Mouse (Mus musculus) T-helper 2 cell (primary cell): ENCODE data around the gene Mst1r.

ENCODE experiments used
- in situ Hi-C: fragments of 300-600 bp; cut with MboI, MseI; formaldehyde crosslinking; loops from one replicate; pipeline ENCODE4 v1.15.1; 2025; ENCODE audit warnings: high pct_unique_total_duplicates

Mst1r gene

GRCm38 (mm10) chr9:107950460-107951355, 44.0 kb downstream of the Mst1r start:
- in situ Hi-C loops, result no loop called here

- in situ Hi-C loops, result no loop called here
Observed at GRCm38 (mm10) chr9:107955613-107956289, 49.1 kb downstream of the Mst1r start.

- in situ Hi-C loops, result no loop called here
Observed at GRCm38 (mm10) chr9:107957141-107957540, 50.5 kb downstream of the Mst1r start.

DNA sequence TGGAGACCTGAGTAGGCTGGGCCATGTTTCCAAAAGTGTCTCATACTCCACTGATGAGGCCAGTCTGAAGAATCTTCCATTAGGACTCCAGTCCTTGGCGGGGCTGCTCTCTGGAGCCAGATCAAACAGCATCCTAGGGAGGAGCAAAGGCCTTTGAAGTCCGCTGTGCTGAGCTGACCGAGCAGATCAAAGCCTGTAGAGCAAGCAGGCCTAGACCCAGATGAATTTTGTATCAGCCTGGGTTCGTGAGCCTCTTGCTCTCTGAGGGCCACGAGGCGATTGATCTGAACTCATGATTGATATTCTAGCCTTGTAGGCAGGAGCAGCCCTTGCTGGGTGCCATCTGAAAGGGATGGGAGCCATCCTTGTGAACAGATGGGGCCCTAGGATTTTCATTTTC, 53.2 kb downstream of the Mst1r start:
- in situ Hi-C loops, result no loop called here

DNA sequence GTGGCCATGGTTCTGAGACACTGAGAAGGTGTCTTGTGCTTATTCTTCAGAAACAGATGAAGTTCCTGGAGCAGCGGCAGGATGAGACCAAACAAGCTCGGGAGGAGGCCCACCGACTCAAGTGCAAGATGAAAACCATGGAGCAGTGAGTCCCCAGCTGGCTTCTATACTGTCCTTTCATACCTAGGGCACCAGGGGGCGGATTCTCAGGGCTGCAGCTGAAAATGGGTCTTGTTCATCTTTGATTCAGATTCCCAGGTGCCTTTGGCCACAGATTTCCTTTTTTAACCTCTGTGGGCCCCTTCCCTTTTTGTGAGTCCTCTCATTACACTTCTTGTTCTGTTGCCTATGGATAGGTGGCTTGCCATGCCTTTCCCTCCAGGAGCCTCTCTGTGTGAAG, 54.3 kb downstream of the Mst1r start:
- in situ Hi-C loops, result no loop called here

DNA sequence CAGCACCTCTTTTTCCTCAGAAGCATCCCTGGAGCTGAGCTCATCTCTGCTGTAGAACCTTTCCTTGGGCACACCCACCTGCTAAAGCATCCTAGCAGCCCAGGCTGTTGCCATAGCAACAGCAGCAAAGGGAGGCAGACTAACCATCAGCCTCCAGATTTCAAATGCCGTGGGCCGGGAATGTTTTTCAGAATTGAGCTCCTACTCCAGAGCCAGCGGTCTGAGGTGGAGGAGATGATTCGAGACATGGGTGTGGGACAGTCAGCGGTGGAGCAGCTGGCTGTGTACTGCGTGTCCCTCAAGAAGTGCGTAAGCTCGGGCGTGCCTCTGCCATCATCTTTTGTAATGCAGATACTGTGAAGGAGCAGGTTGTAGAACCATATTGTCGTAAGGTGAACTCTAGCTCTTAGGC, 54.7 kb downstream of the Mst1r start:
- in situ Hi-C loops, result no loop called here

DNA sequence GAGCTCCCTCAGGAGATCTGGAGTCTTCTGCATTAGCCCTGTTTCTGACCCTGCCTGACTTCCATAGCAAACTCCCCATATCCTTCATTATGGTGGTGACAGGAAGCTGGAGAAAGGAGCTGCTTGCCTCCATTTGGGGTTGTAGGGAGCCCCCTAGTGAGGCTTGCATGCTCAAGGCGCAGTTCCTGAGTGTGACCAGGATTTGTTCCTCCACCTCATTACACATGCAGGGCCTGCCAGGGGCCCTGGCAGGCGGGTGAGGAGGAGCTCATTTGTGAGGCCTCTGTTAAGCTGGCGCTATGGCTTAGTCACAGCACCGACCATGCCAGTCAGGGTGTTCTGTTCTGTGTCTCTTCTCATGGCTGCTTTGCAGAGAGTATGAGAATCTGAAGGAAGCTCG, 55.2 kb downstream of the Mst1r start:
- in situ Hi-C loops, result no loop called here

DNA sequence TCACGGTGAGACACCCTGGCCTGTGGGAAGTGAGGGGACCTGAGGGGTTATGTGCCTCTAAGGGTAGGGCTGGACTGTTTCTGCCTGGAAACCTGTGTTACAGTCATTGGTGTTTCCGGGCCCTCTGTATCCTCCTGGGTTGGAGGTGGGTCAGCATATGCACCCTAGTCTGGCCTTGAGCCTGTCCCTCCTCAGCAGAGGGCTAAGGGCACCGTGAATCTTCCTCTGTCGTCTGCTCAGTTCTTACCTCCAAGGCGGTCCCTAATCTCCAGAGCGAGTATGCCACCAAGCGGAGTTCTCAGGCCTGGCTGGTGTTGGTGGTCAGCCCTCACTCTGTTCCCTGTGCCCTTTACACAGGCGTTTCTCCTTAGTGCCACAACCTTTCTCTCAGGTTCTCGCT, 56.2 kb downstream of the Mst1r start:
- in situ Hi-C loops, result no loop called here

- in situ Hi-C loops, result no loop called here
Observed at GRCm38 (mm10) chr9:107963700-107964099, 57.0 kb downstream of the Mst1r start.

DNA sequence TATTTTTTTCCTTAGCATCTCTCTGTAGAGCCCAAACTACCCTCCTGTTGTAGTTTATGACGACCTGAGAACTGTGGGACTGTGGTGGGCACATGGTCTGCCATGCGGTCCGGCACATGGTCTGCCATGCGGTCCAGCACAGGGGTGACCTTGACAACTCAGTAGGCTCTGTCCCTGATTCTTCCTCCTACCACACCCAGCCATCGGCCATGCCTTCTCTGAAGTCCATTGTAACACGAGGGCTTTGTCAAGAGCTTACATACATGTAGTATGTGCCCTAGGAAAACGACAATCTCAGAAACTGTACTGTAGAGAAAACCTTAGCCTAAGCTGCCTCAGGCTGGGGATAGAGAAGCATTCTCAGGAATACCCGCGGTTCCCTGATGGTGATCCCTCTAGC, 58.0 kb downstream of the Mst1r start:
- in situ Hi-C loops, result loop anchor here (5.0 kb wide), 1 partner anchor 93 kb away; no protein-coding TSS in a partner anchor

GRCm38 (mm10) chr9:107966676-107967075, 60.0 kb downstream of the Mst1r start:
- in situ Hi-C loops, result loop anchor here (5.0 kb wide), 1 partner anchor 91 kb away; no protein-coding TSS in a partner anchor

GRCm38 (mm10) chr9:107967437-107967836, 60.8 kb downstream of the Mst1r start:
- in situ Hi-C loops, result loop anchor here (5.0 kb wide), 1 partner anchor 90 kb away; no protein-coding TSS in a partner anchor

DNA sequence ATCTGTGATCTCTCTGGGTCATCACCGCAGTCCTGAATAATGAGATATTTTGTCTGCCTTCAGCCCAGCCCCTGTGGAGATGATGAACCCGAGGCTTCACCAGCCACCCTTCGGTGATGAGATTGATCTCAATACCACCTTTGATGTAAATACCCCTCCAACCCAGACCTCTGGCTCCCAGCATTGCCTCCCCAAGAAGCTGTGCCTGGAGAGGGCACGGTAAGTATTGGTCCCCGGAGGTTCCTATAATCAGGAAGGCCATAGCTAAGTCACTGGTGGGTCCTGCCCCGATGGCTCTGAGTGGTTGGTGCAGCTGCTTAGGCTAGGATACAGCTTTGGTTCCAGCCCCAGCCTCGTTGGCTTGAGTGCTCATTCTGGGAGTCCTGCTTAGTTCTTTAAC, 61.9 kb downstream of the Mst1r start:
- in situ Hi-C loops, result loop anchor here (5.0 kb wide), 1 partner anchor 89 kb away; no protein-coding TSS in a partner anchor
